Mouse (Mus musculus) gastrocnemius, postnatal 4 days (tissue): ENCODE measurements at regions not wholly inside any gene's neighbourhood (a gene's known extent, or its start where the extent isn't known, plus 50 kb on each side); places are given as distances from the start of the nearest gene placed in this dataset.

ENCODE experiments used
- DNase-seq, 2 experiments: peaks; one replicate each; pipeline ENCODE4 v3.0.0; 2021 to 2022; ENCODE audit warnings: low spot score in 2 of 2, mixed read lengths in 2 of 2

- DNase-seq = peak in 1 of 2 experiments; percentile 20
These were observed 322.1 kb downstream of the Gm45692 start for GRCm38 (mm10) chr8:26441268-26442030.

GRCm38 (mm10) chr8:26443041-26443440 lies 323.7 kb downstream of the Gm45692 start:
- DNase-seq = peak; percentile 38 to 73

- DNase-seq = no peak
These were observed 324.4 kb downstream of the Gm45692 start for GRCm38 (mm10) chr8:26443735-26444134.

- no peak for DNase-seq
These were observed 326.7 kb downstream of the Gm45692 start for GRCm38 (mm10) chr8:26445991-26446390.

- no peak for DNase-seq
These were observed 328.7 kb downstream of the Gm45692 start for GRCm38 (mm10) chr8:26447886-26448640.

GRCm38 (mm10) chr8:26449291-26449690 lies 330.0 kb downstream of the Gm45692 start:
- no peak for DNase-seq

GRCm38 (mm10) chr8:26450543-26450942 lies 331.2 kb downstream of the Gm45692 start:
- DNase-seq = no peak

GRCm38 (mm10) chr8:26452976-26453573 lies 333.7 kb downstream of the Gm45692 start:
- DNase-seq = no peak

- no peak for DNase-seq
These were observed 346.0 kb downstream of the Gm45692 start for GRCm38 (mm10) chr8:26465346-26465745.

GRCm38 (mm10) chr8:26468441-26468840 lies 349.1 kb downstream of the Gm45692 start:
- no peak for DNase-seq

GRCm38 (mm10) chr8:26469705-26470104 lies 350.4 kb downstream of the Gm45692 start:
- DNase-seq = no peak

GRCm38 (mm10) chr8:26471811-26472550 lies 352.6 kb downstream of the Gm45692 start:
- DNase-seq = no peak

GRCm38 (mm10) chr8:26484749-26485148 lies 365.4 kb downstream of the Gm45692 start:
- no peak for DNase-seq

- no peak for DNase-seq
These were observed 368.5 kb downstream of the Gm45692 start for GRCm38 (mm10) chr8:26487866-26488265.

GRCm38 (mm10) chr8:26488590-26488989 lies 369.3 kb downstream of the Gm45692 start:
- no peak for DNase-seq

GRCm38 (mm10) chr8:26501196-26501813 lies 382.0 kb downstream of the Gm45692 start:
- no peak for DNase-seq

GRCm38 (mm10) chr8:26501814-26502572 lies 382.7 kb downstream of the Gm45692 start:
- no peak for DNase-seq

- DNase-seq = no peak
These were observed 383.4 kb downstream of the Gm45692 start for GRCm38 (mm10) chr8:26502772-26503171.

GRCm38 (mm10) chr8:26503918-26504317 lies 384.6 kb downstream of the Gm45692 start:
- no peak for DNase-seq
